Mouse (Mus musculus) kidney, postnatal 4 days (tissue): ENCODE results near the gene Pdlim1.
A peak's percentile ranks its signal among the peaks of the same experiment; 100 is the strongest.

Source experiments
- DNase-seq, 2 experiments: peaks; one replicate each; pipeline ENCODE4 v3.0.0; 2021; ENCODE audit warnings: mixed read lengths in 2 of 2

Pdlim1 gene

DNA sequence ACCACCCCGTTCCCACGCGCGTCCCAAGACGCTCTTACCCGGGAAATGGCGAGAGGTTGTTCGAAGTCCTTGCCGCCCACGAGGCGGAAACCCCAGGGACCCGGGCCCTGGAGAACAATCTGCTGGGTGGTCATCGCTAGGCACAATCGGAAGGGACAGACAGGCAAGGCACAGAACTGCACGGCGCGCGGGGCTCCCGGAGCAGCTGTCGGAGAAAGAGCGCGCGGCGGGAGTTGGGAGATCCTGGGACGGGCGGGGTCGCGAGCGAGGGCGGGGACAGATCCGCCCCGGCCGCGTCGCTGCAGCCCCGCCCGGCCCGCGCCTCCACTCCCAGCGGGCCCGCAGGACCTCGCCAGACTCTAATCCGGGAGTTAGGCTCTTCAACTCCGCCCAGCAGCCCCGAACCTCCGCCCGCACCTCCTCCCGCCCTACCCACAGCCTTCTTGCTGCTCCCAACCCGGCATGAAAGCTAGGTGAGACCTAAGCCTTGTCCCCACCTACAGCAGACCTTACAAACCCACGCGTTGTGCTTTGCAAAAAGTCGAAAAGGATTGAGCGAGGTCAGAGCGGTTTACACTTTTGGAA, at the start of gene Pdlim1:
TSS of gene Pdlim1 (minus strand) at position 535 of the 585 bp plus-strand sequence.
- peak; percentile 79 to 85 for DNase-seq

DNA sequence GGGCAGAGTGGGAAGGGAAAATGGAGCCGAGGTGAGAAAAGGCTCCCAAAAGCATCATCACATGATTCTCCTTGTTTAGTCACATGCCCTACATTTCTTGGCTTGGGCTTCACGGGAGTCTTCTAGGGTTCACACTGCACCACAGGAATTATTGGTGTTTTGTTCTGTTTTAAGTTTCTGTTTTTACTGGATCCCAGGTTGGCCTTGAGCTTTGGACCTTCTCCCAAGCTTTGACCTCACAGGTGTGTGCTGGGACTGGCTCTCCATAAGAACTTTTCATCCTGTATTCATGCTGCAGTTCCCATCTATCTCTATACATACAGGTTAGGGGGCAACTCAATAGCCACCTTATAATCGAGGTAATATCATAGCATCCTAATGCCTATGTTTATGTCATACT, 47.6 kb upstream of the Pdlim1 start:
- no peak for DNase-seq

DNA sequence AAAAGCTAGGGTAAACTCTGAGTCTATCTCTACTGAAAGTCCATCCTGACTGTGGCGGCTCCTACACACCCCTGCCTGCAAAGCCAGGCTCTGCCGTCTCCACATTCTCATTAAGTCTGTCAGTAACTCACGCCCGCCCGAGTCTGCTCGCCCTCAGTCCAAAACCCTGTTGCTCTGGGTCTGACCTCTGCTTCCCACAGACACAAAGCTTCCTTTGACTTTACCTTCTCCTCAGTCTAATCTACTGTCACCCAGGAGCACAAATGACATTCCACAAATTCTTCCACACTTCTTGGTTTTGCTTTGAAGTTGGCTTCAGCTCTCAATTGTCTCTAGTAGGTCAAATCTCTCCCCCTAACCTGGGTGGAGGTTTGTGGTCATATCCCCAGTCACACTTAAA, 46.9 kb upstream of the Pdlim1 start:
- DNase-seq, result peak in 1 of 2 experiments; percentile 26

DNA sequence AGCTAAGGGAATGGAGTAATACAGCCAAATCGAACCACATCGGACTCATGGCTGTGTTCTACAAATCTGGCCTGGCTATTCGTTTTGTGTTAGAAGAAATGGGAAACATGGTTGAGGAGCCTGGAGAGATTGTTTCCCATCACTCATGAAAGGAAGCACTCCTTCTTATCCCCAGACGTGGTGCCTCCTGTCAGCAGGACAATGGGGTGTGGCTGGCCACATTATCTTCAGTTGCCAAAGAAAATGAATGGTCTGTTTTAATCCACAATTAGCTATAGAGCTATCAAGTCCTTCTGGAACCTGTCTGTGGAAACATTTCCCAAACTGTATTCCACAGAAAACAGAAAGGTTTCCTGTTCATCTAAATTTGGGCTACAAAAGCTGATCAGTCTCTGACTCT, 45.4 kb upstream of the Pdlim1 start:
- no peak for DNase-seq

DNA sequence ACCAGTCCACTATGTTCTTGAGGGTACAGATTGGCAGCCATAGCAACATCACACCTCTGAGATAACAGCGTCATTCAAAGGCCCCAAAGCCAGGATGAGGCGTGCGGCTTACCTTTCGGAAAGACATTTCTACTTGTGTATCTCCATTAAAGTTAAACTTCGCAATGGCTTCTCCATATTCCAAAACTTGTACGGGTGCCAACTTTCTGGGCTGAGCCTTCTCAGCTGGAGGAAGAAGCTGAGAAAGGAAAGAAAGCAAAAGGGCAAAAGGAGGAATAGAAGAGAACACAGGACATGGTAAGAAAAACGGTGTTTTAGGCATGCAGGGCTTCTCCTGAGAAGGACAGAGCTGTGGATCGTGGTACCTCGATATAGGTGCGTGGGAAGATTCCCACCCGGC, 42.6 kb upstream of the Pdlim1 start:
- DNase-seq, result peak; percentile 51 to 66

DNA sequence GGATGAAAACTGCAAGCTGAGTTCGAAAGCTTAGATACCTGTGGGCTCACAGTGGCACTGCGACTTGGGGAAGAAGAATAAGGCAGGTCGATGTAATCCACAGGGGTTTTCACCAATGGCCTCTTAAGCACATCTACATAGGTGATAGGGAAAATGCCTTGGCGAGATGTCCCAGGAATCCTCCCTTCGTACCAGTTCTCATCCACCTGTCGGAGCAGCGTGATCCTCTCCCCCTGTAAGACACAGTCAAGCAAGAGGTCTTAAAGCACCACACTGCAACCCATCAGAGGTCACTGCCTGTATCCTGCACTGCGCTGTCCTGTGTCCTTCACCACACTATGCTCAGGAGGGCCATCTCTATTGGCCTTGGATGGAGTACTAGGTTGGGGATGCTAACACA, 40.0 kb upstream of the Pdlim1 start:
- no peak for DNase-seq

DNA sequence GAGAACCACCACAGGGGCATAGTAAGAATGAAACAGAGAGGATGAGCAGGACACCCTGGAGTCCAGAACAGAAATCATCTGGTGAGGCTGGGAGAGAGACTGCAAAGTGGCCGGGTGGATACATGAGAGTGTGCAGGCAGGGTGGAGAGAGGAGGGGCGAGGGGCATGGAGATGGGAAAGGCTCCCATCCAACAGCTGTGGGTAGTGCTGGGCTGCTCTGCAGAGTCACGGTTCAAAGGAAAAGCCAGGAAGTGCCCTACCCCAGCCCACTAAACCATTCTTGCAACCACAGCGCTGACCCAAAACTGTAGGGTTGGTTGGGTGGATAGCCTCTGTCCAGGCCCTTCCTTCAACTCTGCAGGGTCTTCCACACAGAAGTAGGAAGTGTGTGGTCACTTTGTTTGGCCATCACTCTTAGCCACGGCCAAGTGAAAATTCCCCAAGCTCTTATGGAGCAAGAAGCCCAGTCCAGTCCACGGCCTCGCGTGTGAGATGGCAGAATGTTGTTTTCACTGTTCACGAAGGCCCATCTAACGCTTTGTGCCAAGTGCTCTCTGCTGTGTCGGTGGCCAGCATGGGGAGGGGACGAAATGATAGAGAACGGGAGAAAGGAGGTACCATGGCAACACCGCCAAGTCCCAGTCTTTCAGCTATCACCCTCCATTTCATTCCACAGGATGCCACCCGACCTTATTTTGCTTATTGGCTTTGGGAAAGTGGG, 38.9 kb upstream of the Pdlim1 start:
- DNase-seq, result no peak

DNA sequence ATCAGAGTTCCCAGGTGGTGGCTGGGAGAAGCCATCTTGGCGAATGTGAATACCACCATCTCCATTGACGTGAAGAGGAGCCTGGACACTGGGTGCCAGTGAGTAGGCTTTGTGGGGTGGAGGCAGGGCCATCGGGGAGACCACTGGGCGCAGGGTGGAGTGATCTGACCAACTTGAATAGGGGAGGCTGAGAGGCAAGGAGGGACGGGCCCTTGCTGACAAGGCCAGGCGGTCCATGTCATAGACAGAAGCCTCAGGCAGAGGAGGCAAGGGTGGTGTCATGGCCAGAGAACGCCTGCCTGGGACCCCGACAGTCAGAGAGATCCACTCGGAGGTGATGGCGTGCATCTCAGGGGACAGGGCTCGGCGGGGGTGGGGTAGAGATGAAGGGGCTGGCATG, 38.3 kb upstream of the Pdlim1 start:
- DNase-seq, result no peak

DNA sequence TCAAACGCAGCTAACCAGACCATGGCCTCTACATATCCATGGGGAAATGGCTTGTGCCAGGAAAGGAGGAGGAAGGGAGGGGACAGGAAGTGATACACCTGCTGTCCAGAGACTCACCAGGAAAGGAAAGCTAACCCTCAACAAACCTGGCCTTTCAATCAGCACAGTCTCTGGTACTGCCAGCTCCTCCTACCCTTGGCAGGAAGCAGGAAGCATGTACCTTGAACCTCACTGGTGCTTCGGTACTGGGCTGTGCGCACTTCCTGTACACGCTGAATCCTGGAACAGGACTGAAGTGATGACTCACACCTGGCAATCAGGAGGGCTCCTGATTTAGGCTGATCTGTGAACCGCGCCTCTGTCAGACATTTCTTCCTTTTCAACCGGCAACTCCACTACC, 35.9 kb upstream of the Pdlim1 start:
- DNase-seq, result no peak

DNA sequence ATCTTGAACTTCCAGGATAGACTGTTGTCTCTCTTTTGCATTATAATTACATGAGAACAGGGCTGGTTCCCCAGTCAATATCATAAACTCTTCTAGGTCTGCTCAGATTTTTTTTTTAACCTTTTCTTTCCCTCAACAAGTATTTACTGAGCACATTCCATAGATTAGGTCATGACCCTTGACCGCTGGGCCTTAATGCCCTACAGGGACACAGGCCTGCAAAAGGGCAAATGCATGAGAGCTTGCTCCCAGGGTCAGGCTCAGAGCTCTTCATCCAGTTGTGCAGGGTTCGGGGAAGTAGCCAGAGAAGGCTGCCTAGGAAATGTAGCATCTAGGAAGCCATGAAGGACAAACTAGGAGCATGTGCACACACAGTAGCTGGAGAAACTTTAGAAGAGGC, 35.0 kb upstream of the Pdlim1 start:
- DNase-seq, result no peak

DNA sequence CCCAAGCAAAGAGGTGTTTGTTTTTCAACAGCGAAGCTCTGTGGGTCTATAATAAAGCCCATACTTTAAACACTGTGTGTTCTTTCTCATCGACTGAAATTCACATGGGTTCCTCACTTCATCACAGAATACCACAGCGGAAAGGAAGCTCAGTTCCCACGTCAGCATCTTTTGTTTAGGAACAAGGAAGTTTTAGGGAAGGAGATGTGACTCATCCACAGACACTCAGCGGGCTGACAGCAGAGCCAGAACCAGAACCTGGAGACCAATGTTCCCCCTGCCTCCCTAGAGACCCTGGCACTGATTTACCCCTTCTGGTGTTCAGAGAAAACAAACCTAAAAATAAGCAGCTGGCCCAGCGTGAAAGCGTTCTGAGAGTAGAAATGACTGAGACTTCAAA, 33.8 kb upstream of the Pdlim1 start:
- no peak for DNase-seq

DNA sequence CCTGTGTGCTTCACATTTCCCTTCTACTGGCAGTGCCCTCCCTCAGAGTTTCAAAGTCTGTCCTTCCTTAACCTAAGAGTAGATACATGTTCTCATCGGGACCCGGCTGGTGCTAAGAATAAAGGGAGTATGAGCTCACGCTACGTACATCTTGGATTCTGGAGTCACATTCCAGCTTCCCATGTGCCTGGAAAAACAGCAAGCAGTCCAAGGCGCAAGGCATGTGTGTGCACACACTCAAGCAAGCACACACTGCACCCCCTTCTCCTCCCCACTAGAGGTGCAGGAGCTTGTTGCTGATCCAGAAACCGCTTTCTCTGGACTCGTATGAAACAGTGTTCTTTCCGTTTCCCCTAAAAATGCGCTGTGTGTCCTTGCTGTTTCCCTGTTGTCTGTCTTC, 31.3 kb upstream of the Pdlim1 start:
- DNase-seq, result no peak

DNA sequence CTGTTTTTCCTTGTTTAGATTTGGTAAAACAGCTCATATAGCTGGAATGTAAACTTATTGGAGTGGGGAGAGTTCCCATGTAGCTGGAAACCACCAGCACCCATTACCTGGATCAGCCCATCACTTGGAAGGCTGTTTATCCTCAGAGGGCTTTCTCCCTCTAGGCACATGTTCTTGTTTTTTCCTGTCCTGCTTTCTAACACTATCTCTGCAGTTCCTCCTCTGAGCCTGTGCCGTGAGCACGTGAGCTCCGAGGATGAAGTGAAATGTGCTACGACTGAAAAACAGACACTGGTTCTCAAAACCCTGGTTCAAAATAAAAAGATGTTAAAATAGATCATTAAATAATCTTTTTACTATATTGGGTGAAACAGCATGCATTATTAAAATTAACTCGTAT, 30.8 kb upstream of the Pdlim1 start:
- DNase-seq, result no peak

DNA sequence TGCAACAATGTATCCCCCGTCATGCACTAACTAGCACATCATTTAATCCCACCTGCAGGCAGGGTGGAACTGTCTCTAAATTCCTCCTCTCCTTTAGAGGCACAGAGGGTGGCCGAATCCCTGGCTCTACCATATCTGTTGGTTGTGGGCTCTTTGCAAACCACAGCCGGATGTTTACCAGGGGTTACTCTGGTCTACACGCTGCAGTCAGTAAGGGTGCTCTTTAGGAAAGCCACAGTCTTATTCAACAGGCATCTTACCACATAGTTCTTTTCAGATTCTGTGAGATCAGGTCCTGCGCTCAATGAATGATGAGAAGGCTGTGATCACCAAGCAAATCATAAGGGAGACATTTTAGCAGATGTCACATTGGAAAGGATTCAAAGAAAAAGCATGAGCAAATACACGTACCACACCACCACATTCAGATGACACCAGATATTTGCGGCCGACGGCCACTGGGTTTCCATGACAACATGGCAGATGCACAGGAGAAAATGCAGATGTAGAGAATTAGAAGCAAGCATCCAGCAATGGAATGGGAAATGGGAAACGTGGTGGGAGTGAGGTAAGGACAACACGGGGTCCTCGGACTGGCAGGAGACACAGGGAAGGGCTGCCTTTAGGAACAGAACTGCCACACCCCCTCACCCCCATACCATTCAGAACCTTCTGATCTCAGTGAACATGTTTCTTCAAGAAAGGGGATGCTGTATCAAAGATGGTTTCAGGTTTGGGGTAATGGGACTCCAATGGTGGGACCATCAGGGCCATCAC, 28.5 kb upstream of the Pdlim1 start:
- DNase-seq, result no peak

DNA sequence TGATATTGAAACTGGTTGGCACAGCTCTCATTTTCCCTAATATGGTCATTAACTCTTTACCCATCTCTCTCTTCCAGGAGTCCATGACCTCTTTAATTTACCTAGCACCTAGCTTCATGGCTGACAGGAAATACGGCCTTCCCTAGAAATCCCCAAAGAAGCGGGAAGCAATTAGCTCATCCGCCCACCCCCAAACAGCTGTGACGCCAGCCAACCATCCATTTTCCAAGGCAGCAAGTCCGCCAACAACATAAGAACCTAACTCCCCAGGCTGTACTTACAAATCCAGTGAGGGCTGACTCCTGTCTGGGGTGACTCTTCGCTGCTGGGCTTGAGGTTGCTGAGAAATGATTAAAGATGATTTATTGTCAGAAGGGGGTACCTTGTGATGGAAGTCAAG, 27.5 kb upstream of the Pdlim1 start:
- DNase-seq, result no peak

DNA sequence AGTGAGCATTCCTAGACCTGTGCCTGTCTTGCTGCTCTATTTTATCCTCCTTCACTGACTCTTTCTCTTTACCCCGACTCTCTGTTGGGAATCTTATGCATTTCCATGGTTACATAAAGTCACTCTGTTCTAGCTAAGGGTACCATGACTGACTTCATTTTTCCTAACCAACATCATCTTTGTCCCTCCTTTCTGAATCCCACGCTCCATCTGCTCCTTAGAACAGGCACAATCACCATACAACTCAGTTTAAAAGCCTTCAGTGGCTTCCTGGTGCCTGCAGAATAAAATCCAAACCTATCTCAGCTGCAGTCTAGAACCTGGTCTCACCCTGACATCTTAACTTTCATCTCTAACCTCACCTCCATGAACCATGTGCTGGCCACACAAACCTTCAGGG, 26.9 kb upstream of the Pdlim1 start:
- no peak for DNase-seq

DNA sequence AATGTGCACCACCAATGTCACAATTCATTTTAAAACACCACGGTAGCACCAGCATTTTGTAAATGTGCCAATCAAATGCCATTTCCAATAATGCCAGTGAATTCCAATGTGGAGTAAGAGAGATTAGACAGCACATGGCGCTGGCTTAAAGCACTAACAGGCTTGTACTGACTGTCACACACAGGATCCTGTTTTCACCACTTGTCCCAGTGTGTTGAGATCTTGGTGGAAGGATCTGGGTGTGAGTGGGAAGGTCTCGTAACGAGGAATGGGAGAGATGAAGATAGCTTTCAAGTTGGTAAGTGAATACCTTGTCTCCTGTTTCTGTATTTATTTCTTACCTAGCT, 26.1 kb upstream of the Pdlim1 start:
- DNase-seq, result no peak

DNA sequence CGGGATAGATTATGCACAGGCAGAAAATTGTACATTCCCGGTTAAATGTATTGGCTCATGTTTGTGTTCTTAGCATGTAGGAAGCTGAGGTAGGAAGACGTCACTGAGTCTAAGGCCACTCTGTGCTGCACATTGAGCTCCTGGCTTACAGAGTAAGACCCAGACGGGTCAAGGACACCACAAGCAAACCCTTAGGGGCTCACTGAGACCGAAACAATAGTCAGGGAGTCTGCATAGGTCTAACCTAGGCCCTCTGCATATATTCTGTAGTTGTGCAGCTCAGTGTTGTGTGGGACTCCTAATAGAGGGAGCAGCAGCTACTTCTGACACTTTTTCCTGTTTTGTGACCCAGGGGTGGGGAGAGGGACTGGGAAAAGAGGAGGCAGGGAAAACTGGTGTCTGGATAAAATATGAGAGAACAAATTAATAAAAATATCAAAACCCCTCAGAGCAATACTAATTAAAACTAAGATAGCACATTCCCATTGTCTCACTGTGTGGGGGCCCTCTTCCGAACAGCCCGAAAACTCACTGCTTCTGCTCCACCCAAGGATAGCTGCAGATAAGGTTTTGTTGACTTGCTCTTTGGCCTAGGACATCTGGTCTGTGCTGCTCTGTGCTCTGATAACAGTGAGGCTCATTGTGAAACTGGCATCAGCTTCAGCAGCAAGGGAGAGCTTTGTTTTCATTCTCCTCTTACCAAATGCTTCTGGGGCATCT, 25.6 kb upstream of the Pdlim1 start:
- no peak for DNase-seq

DNA sequence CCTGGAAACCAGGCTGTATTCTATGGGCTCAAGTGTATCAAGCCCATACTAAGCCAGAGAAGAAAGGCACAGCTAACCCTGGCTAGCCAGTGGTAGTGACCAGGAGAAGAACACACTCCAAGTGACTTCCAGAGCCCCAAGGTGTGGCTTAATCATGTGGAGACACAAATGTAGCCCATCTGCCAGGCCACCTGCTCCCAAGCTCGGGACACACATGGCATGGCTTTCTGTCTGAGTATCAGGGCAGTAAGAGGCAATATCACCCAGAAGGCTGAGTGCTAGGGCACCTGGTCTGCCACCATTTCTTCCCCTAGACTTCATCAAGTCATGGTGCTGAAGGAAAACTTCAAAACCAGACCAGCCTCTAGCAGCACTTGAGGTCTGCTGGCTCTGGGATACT, 22.6 kb upstream of the Pdlim1 start:
- DNase-seq, result no peak

DNA sequence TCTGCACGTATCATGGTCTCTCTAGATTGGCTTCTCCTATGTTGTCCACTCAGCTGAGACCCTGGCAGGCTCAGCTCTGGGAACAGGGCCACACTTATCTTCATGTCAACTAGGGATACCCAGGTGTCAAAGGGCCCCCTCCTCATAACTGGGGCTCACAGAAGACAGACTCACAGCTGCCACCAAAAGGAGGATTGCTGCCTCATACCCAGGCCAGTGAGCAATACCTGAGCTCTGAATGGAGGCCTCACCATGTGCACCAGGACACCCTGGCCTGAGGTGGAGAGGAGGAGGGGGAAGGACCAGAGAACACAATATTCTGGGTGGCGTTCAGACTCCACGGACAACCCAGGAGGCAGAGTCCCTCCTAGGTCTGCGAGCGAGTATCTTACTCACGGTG, 22.1 kb upstream of the Pdlim1 start:
- DNase-seq, result no peak

DNA sequence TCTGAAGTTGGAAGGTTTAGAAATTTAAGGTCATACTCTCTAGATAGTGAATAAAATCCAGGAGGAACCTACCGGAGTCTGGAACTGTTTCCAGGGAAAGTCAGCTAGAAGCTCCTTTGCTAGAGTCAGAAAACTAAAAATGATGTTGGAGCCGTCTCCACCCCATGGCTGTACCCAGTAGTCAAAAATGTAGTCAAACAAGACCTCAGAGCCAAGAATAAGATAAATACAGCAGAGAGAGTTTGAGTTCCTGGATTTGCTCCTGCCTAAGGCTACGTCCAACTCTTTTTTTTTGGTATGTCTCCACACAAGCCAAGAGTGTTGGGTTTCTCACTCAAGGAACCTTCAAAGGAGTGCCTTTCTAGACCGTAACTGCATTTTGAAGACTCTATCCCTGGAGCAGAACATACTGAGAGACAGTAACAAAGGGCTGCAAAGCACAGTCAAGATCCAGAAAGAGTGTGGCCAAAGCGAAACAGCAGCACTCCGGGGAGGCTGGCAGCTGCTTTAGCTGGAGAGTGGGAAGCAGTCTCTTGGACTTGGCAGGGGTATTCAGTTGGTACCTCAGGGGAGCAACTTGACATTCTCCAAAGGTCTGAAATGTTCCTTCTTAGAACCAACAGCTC, 18.6 kb upstream of the Pdlim1 start:
- DNase-seq, result no peak

DNA sequence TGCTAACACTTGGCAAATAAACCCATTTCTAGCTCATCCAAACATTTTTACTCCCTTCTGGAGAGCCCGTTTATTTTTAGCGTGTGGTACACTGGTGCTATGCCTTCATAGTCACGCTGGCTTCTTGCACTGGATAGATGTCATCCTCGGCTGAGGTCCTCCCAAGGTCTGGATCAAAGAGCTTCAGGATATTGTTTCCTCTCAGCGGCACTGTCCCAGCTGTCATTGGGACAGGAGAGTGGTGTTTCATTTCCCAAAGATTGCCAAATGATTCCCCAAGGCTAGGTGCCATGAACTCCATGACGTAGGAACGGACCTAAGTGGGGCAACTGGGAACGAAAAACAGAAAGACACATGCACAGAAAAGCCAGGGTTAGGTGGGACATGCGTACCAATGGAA, 16.8 kb upstream of the Pdlim1 start:
- DNase-seq, result no peak

DNA sequence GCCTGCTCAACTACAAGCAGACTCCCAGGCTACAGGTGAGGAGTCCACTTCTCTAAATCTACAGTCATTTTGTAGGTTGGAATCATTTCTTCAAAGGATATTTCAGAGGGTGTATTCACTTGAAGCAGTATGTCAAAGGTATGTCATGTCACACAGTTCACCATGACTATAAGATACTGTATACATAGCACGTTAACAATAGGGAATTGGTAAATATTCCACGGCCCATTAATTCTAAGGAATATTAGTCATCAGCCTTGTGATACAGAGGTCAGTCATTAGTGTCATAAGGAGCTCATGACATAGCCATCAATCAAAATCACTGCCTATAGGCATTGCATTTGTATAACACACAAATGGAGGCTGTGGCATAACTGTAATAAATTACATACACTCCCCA, 13.1 kb upstream of the Pdlim1 start:
- DNase-seq, result no peak
